Mouse (Mus musculus): Measurements from ENCODE around the gene Tsku. TPM values are rescaled to one million over a fixed set of nuclear protein-coding genes. Genes with fewer than 3 reads are reported as not detected.

Gene Tsku
- total and polyA plus RNA-seq, 2 experiments from 2014 or later = 6.2 to 24.8 TPM

DNA sequence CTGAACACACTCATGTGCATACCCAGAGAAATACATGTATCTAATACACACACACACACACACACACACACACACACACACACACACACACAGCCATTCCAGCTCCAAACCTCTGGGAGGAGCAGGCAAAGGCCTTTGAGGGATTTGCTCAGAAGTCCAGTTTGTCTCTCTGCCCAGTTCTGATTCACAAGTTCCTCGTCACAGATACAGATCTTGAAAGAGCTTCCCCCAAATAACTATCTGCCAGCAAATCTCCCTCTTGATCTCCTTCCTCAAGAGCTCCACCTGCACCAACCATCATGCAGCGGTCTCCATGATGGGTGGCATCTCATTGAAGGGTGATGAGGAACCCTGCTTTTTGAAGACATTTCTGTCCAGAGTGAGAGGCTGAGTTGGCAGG, 29.4 kb upstream of the Tsku start:
- DNase-seq = no peak
- no peak for TF ChIP-seq CTCF (IDR thresholded peaks at IDR 0.05; ENCODE audit: low read depth)

DNA sequence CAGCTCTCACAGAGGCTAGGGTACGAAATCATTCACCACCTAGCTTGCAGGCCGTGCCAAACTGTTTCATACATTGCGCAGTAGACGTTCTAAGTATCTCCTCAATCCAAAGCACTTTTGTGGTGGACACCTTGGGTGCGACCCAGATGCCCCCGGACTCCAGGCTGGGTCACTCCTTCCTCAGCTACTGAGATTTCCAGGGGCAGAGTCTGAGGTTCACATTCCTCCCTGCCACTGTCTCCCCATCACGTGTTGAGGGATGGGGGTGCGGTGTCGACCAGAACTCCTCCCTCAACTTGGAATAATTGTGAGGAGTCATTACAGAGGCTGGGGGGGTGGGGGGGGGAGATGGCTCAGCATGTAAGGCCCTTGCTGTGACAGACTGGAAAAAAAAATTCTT, 28.5 kb upstream of the Tsku start:
- Histone ChIP-seq H3K36me3 (ENCODE audit: insufficient read depth) (no peaks in the 10 kb centered on the region), H3K9me3 (ENCODE audit: low read length) (no peaks in the 10 kb centered on the region), H3K4me3 (ENCODE audit: low read depth, low read length) (no peak overlapping the region), H3K27ac (ENCODE audit: low read depth, low read length) (no peak overlapping the region), H3K4me2 (ENCODE audit: low read depth) (no peak overlapping the region), H3K9ac (no peak overlapping the region), H3K27me3 (ENCODE audit: insufficient read depth, low read length) (no peaks in the 10 kb centered on the region), H3K4me1 (ENCODE audit: insufficient read depth) (peaks cover 12% of the 10 kb centered on the region)
- DNase-seq (no peak), ATAC-seq (no peak)
- no peak for TF ChIP-seq CTCF (IDR thresholded peaks at IDR 0.05; ENCODE audit: low read depth)
- WGBS = 83% methylated on average over 9 of the region's 9 CpGs

More for the DNA sequence above, 29.4 kb upstream of the Tsku start:
- Histone ChIP-seq H3K9ac (no peak overlapping the region), H3K4me2 (ENCODE audit: low read depth) (no peak overlapping the region), H3K27me3 (ENCODE audit: insufficient read depth, low read length) (no peaks in the 10 kb centered on the region), H3K4me3 (ENCODE audit: low read depth, low read length) (no peak overlapping the region), H3K36me3 (ENCODE audit: insufficient read depth) (no peaks in the 10 kb centered on the region), H3K4me1 (ENCODE audit: insufficient read depth) (peaks cover 12% of the 10 kb centered on the region), H3K27ac (ENCODE audit: low read depth, low read length) (no peak overlapping the region), H3K9me3 (ENCODE audit: low read length) (no peaks in the 10 kb centered on the region)
- 72% methylated on average over 2 of the region's 2 CpGs for WGBS
- ATAC-seq = no peak

DNA sequence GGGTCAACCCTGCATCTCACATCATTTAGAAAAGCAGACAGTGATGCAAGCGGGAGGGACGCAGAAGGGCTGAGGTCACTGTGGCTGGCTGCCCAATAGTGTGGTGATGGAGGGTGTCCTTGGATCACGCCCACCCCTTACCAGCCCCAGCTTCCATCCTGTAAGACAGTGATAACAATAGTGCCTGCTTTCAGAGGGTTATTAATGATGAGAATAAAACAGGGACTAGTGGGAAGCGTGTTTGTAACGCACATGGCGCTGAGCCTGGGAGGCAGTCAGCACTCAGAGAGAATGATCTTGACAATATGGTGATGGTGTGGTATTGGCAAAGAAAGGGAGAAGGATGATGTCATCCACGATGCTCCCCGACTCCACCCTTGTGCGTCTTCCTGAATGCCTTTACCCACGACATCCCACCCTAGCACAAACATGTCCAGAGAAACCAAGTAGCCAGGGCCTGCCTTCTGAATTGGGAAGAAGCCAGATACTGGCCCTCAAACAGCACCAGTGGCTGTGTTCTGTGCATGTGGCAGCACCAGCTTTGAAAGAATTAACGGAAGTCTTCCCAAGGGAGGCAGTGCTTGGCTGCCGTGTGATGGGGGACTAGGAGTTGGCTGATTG, 27.9 kb upstream of the Tsku start:
- 49% methylated on average over 12 of the region's 12 CpGs for WGBS
- TF ChIP-seq CTCF (IDR thresholded peaks at IDR 0.05; ENCODE audit: low read depth) = no peak
- no peaks in the 10 kb centered on the region for H3K36me3 ChIP-seq (ENCODE audit: insufficient read depth)
- H3K27me3 ChIP-seq (ENCODE audit: insufficient read depth, low read length) = no peaks in the 10 kb centered on the region
- no peak overlapping the region for H3K9ac ChIP-seq
- H3K9me3 ChIP-seq (ENCODE audit: low read length) = no peaks in the 10 kb centered on the region
- no peak overlapping the region for H3K4me3 ChIP-seq (ENCODE audit: low read depth, low read length)
- no peak overlapping the region for H3K4me2 ChIP-seq (ENCODE audit: low read depth)
- DNase-seq = peak; percentile 61
- no peak overlapping the region for H3K27ac ChIP-seq (ENCODE audit: low read depth, low read length)
- H3K4me1 ChIP-seq (ENCODE audit: insufficient read depth) = peaks cover 12% of the 10 kb centered on the region
- peak; percentile 52 for ATAC-seq

DNA sequence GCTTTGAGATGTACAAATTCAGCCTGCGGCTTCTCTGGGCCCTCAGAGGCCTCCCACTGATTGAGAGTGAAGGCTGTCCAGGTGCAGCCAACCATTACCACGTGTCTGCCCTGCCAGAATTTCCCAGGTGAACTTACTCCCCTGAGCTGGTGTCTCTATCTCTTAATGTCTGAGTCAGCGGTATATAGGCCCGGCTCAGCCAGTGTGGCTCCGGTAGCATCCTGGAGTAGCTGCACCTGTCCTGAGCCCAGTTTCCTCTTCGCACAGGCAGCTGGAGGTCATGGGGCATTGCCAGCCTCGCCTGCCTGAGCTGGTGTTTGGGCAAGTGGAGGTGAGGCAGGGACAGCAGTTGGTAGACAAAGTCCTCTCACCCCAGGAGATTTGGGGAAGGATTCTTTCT, 26.1 kb upstream of the Tsku start:
- no peak overlapping the region for H3K9ac ChIP-seq
- H3K4me1 ChIP-seq (ENCODE audit: insufficient read depth) = peaks cover 12% of the 10 kb centered on the region
- no peak overlapping the region for H3K4me3 ChIP-seq (ENCODE audit: low read depth, low read length)
- WGBS = 85% methylated on average over 7 of the region's 7 CpGs
- no peaks in the 10 kb centered on the region for H3K9me3 ChIP-seq (ENCODE audit: low read length)
- no peak for TF ChIP-seq CTCF (IDR thresholded peaks at IDR 0.05; ENCODE audit: low read depth)
- H3K4me2 ChIP-seq (ENCODE audit: low read depth) = no peak overlapping the region
- ATAC-seq (no peak), DNase-seq (no peak)
- no peaks in the 10 kb centered on the region for H3K36me3 ChIP-seq (ENCODE audit: insufficient read depth)
- H3K27me3 ChIP-seq (ENCODE audit: insufficient read depth, low read length) = no peaks in the 10 kb centered on the region
- no peak overlapping the region for H3K27ac ChIP-seq (ENCODE audit: low read depth, low read length)

DNA sequence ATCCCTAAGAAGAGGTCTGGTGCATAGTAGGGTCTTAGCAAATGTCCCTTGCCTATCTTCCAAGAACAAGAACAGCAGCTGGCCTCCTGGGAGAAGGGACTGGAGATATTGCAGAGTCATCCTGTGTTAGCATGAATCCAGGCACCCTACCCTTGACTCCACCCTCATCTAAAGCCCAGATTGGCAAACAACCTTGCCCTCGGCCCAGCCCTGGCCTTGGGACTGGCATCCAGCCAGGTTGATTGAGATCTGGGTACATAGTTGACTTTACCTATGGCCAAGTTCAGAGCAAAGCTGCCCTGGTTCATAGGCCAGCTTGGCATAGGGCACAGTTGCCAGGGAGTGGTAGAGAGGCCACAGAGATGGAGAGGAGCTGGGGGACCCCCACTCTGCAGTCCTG, 24.0 kb upstream of the Tsku start:
- 83% methylated on average over 1 of the region's 1 CpGs for WGBS
- no peak for TF ChIP-seq CTCF (IDR thresholded peaks at IDR 0.05; ENCODE audit: low read depth)
- H3K36me3 ChIP-seq (ENCODE audit: insufficient read depth) = no peaks in the 10 kb centered on the region
- no peak overlapping the region for H3K4me3 ChIP-seq (ENCODE audit: low read depth, low read length)
- no peak overlapping the region for H3K27ac ChIP-seq (ENCODE audit: low read depth, low read length)
- H3K27me3 ChIP-seq (ENCODE audit: insufficient read depth, low read length) = no peaks in the 10 kb centered on the region
- H3K4me2 ChIP-seq (ENCODE audit: low read depth) = no peak overlapping the region
- no peak overlapping the region for H3K9ac ChIP-seq
- H3K4me1 ChIP-seq (ENCODE audit: insufficient read depth) = peaks cover 7% of the 10 kb centered on the region; the same call in 1 of the 2 replicates
- no peak for DNase-seq
- ATAC-seq = no peak
- H3K9me3 ChIP-seq (ENCODE audit: low read length) = no peaks in the 10 kb centered on the region

DNA sequence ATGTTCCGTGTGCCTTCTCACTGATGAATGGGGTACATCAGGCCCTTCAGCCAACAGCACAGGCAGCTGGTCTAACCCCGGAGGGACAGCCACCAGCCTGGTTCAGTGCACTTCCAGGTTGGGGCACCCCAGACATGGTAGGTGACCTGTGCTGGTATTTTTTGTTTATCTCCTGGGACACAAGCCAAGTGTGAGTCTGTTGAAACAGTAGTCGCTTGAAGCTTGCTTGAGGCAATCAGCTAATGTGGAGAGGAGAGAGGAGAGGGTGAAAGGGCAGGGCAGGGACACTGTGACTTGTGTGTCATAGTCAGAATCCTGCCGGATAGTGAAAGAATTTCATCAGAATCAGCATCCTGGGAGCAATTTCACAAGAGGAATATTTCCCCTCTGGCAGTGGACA, 22.2 kb upstream of the Tsku start:
- H3K9ac ChIP-seq = no peak overlapping the region
- 58% methylated on average over 4 of the region's 4 CpGs for WGBS
- no peak for DNase-seq
- H3K27me3 ChIP-seq (ENCODE audit: insufficient read depth, low read length) = no peaks in the 10 kb centered on the region
- no peak for TF ChIP-seq CTCF (IDR thresholded peaks at IDR 0.05; ENCODE audit: low read depth)
- H3K4me2 ChIP-seq (ENCODE audit: low read depth) = no peak overlapping the region
- no peak overlapping the region for H3K4me3 ChIP-seq (ENCODE audit: low read depth, low read length)
- H3K4me1 ChIP-seq (ENCODE audit: insufficient read depth) = no peaks in the 10 kb centered on the region
- no peaks in the 10 kb centered on the region for H3K9me3 ChIP-seq (ENCODE audit: low read length)
- no peaks in the 10 kb centered on the region for H3K36me3 ChIP-seq (ENCODE audit: insufficient read depth)
- H3K27ac ChIP-seq (ENCODE audit: low read depth, low read length) = no peak overlapping the region
- ATAC-seq = no peak

DNA sequence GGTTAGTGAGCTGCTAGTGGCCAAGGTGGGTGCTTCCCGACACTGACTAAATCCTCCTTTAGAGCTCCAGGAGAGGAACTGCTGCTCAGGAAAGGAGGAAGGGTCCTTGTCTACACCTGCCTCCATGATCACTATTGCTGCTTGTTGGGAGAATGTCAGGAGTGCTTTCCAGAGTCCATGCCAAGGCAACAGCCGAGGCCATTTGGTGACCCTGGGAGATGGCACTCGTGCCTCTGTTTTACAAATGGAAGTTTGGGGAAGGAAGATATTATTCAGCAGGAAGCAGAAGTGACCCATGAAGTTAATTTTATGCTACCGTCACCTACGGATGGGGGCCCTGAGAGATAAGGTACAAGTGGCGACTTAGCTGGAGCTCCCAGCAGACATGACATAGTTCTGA, 21.7 kb upstream of the Tsku start:
- no peak for TF ChIP-seq CTCF (IDR thresholded peaks at IDR 0.05; ENCODE audit: low read depth)
- H3K9ac ChIP-seq = no peak overlapping the region
- H3K9me3 ChIP-seq (ENCODE audit: low read length) = no peaks in the 10 kb centered on the region
- ATAC-seq (no peak), DNase-seq (no peak)
- no peak overlapping the region for H3K27ac ChIP-seq (ENCODE audit: low read depth, low read length)
- no peaks in the 10 kb centered on the region for H3K36me3 ChIP-seq (ENCODE audit: insufficient read depth)
- H3K27me3 ChIP-seq (ENCODE audit: insufficient read depth, low read length) = no peaks in the 10 kb centered on the region
- no peaks in the 10 kb centered on the region for H3K4me1 ChIP-seq (ENCODE audit: insufficient read depth)
- 92% methylated on average over 6 of the region's 6 CpGs for WGBS
- H3K4me3 ChIP-seq (ENCODE audit: low read depth, low read length) = no peak overlapping the region
- no peak overlapping the region for H3K4me2 ChIP-seq (ENCODE audit: low read depth)

Data from forebrain, postnatal 0 days (tissue).